Mouse (Mus musculus) heart, embryonic 14.5 days (tissue): Measurements from ENCODE around the gene Cyp8b1. TPM values are rescaled to one million over a fixed set of nuclear protein-coding genes. Genes with fewer than 3 reads are reported as not detected.

Experiments used
- ATAC-seq: fragments of 200-750 bp; cut with Nextera tagmentation; 2 replicates; pipeline ENCODE4 v1.8.0; 2017; ENCODE audit warnings: low read depth, moderate TSS enrichment; ENCODE audit not compliant: insufficient number of reproducible peaks, insufficient read depth, low FRiP score
- H3K27ac ChIP-seq, 2 experiments: fragments of 200-500 bp in 1 of 2; fragments of 300-500 bp in 1 of 2; sonication (generic) in 1 of 2; replicated peaks in 1 of 2; 2 replicates each; pipeline ENCODE4 v1.5.1; 2012 to 2014; ENCODE audit warnings: low read depth in 2 of 2, low read length in 2 of 2, control low read depth in 1 of 2, mild to moderate bottlenecking in 1 of 2, mixed read lengths in 1 of 2; ENCODE audit not compliant: control insufficient read depth in 1 of 2, insufficient read depth in 1 of 2
- H3K27me3 ChIP-seq: fragments of 300-500 bp; sonication (generic); 2 replicates; pipeline ENCODE4 v1.6.1; 2014; ENCODE audit warnings: mild to moderate bottlenecking, low read length, control low read depth; ENCODE audit not compliant: control insufficient read depth, insufficient read depth
- H3K36me3 ChIP-seq: fragments of 300-500 bp; sonication (generic); 2 replicates; pipeline ENCODE4 v1.6.1; 2014; ENCODE audit warnings: mild to moderate bottlenecking, control low read depth, low read length, mixed read lengths; ENCODE audit not compliant: control insufficient read depth, insufficient read depth
- H3K4me1 ChIP-seq, 2 experiments: fragments of 200-500 bp in 1 of 2; fragments of 300-500 bp in 1 of 2; sonication (generic) in 1 of 2; 2 replicates each; pipeline ENCODE4 v1.6.1; 2012 to 2014; ENCODE audit warnings: low read length in 2 of 2, control low read depth in 1 of 2, mixed read lengths in 1 of 2; ENCODE audit not compliant: control insufficient read depth in 2 of 2, insufficient read depth in 2 of 2
- H3K4me2 ChIP-seq: fragments of 300-500 bp; sonication (generic); 2 replicates; pipeline ENCODE4 v1.6.1; 2014; ENCODE audit warnings: mild to moderate bottlenecking, low read length
- H3K4me3 ChIP-seq, 2 experiments: fragments of 200-500 bp in 1 of 2; fragments of 300-500 bp in 1 of 2; sonication (generic) in 1 of 2; 2 replicates each; pipeline ENCODE4 v1.5.1; 2012 to 2014; ENCODE audit warnings: low read length in 2 of 2, mild to moderate bottlenecking in 2 of 2, control low read depth in 1 of 2, low read depth in 1 of 2, moderate library complexity in 1 of 2; ENCODE audit not compliant: control insufficient read depth in 1 of 2, insufficient read depth in 1 of 2
- H3K9ac ChIP-seq: fragments of 300-500 bp; sonication (generic); 2 replicates; pipeline ENCODE4 v1.6.1; 2014; ENCODE audit warnings: mild to moderate bottlenecking, low read length
- H3K9me3 ChIP-seq: fragments of 300-500 bp; sonication (generic); 2 replicates; pipeline ENCODE4 v1.6.1; 2016; ENCODE audit warnings: low read length, control low read depth; ENCODE audit not compliant: control insufficient read depth
- WGBS: fragments of 180-500 bp; shearing (Covaris S2); extraction: QIAGEN DNeasy Blood & Tissue Kit; methylation state at CpG from one replicate; pipeline ENCODE4 v1.1.7; 2014; 5-methylcytosine and 5-hydroxymethylcytosine counted together
- polyA plus RNA-seq: library from polyadenylated mRNA; unstranded; fragments of >200 nt; fragmentation: Nextera tagmentation; extraction: Ambion mirVana; gene quantifications from 2 replicates; pipeline ENCODE4 v1.2.1, GENCODE M21; 2014

Gene Cyp8b1
- polyA plus RNA-seq, 1 experiment from 2014 or later = not detected

- no peak for ATAC-seq
- no peaks in the 10 kb centered on the region for H3K36me3 ChIP-seq
- H3K4me3 ChIP-seq = no peak overlapping the region
- WGBS = 70% methylated on average over 5 of the region's 5 CpGs
- no peak overlapping the region for H3K9ac ChIP-seq
- no peak overlapping the region for H3K27ac ChIP-seq
- no peaks in the 10 kb centered on the region for H3K9me3 ChIP-seq
- H3K4me2 ChIP-seq = no peak overlapping the region
- H3K4me1 ChIP-seq = 0 out of 4 replicates have a peak, but pooled peaks cover 0 to 4% of the 10 kb centered on the region in 2 experiments
- H3K27me3 ChIP-seq = no peaks in the 10 kb centered on the region
Measured at GRCm38 (mm10) chr9:121906456-121906855, 9.6 kb downstream of the Cyp8b1 start.

- Histone ChIP-seq H3K4me2 (no peak overlapping the region), H3K9ac (no peak overlapping the region), H3K27me3 (no peaks in the 10 kb centered on the region), H3K27ac (no peak overlapping the region), H3K36me3 (no peaks in the 10 kb centered on the region), H3K9me3 (no peaks in the 10 kb centered on the region), H3K4me3 (no peak overlapping the region), H3K4me1 (0 out of 4 replicates have a peak, but pooled peaks cover 0 to 4% of the 10 kb centered on the region in 2 experiments)
- WGBS = 67% methylated on average over 4 of the region's 4 CpGs
- no peak for ATAC-seq
Measured at GRCm38 (mm10) chr9:121905556-121906185, 10.4 kb downstream of the Cyp8b1 start.

GRCm38 (mm10) chr9:121904946-121905345 is 11.2 kb downstream of the Cyp8b1 start:
- Histone ChIP-seq H3K9ac (no peak overlapping the region), H3K27me3 (no peaks in the 10 kb centered on the region), H3K36me3 (no peaks in the 10 kb centered on the region), H3K4me3 (no peak overlapping the region), H3K4me2 (no peak overlapping the region), H3K9me3 (no peaks in the 10 kb centered on the region), H3K27ac (no peak overlapping the region), H3K4me1 (0 out of 4 replicates have a peak, but pooled peaks cover 0 to 4% of the 10 kb centered on the region in 2 experiments)
- ATAC-seq = no peak
- WGBS = 79% methylated on average over 7 of the region's 7 CpGs

- Histone ChIP-seq H3K4me2 (no peak overlapping the region), H3K4me3 (no peak overlapping the region), H3K36me3 (no peaks in the 10 kb centered on the region), H3K4me1 (0 out of 4 replicates have a peak, but pooled peaks cover 0 to 4% of the 10 kb centered on the region in 2 experiments), H3K9ac (no peak overlapping the region), H3K27me3 (no peaks in the 10 kb centered on the region), H3K27ac (no peak overlapping the region), H3K9me3 (no peaks in the 10 kb centered on the region)
- ATAC-seq = no peak
- WGBS = 84% methylated on average over 4 of the region's 4 CpGs
Measured at GRCm38 (mm10) chr9:121904319-121904718, 11.8 kb downstream of the Cyp8b1 start.

- no peaks in the 10 kb centered on the region for H3K27me3 ChIP-seq
- no peak for ATAC-seq
- 0 out of 4 replicates have a peak, but pooled peaks cover 0 to 4% of the 10 kb centered on the region in 2 experiments for H3K4me1 ChIP-seq
- H3K9me3 ChIP-seq = no peaks in the 10 kb centered on the region
- H3K9ac ChIP-seq = no peak overlapping the region
- H3K4me3 ChIP-seq = no peak overlapping the region
- no peak overlapping the region for H3K4me2 ChIP-seq
- 64% methylated on average over 8 of the region's 8 CpGs for WGBS
- no peaks in the 10 kb centered on the region for H3K36me3 ChIP-seq
- H3K27ac ChIP-seq = no peak overlapping the region
Measured at GRCm38 (mm10) chr9:121903476-121904305, 12.4 kb downstream of the Cyp8b1 start.

- no peak for ATAC-seq
- no peak overlapping the region for H3K27ac ChIP-seq
- whole genome bisulfite sequencing = 63% methylated on average over 5 of the region's 5 CpGs
- no peaks in the 10 kb centered on the region for H3K36me3 ChIP-seq
- no peaks in the 10 kb centered on the region for H3K9me3 ChIP-seq
- H3K4me3 ChIP-seq = no peak overlapping the region
- no peak overlapping the region for H3K9ac ChIP-seq
- H3K27me3 ChIP-seq = no peaks in the 10 kb centered on the region
- no peak overlapping the region for H3K4me2 ChIP-seq
- peaks cover 0 to 6% of the 10 kb centered on the region in 2 experiments; a peak in 2 of 4 replicates for H3K4me1 ChIP-seq
Measured at GRCm38 (mm10) chr9:121901710-121902700, 14.1 kb downstream of the Cyp8b1 start.

GRCm38 (mm10) chr9:121900282-121900855 is 15.7 kb downstream of the Cyp8b1 start:
- 74% methylated on average over 5 of the region's 5 CpGs for WGBS
- H3K27ac ChIP-seq = no peak overlapping the region
- no peak for ATAC-seq

More at GRCm38 (mm10) chr9:121900282-121900855, 15.7 kb downstream of the Cyp8b1 start:
- Histone ChIP-seq H3K9ac (no peak overlapping the region), H3K36me3 (no peaks in the 10 kb centered on the region), H3K4me2 (no peak overlapping the region), H3K27me3 (no peaks in the 10 kb centered on the region), H3K9me3 (no peaks in the 10 kb centered on the region), H3K4me3 (no peak overlapping the region), H3K4me1 (peaks cover 0 to 9% of the 10 kb centered on the region in 2 experiments; a peak in 2 of 4 replicates)
